Mouse (Mus musculus) heart, postnatal 36 days (tissue): ENCODE data around the gene B4galnt3. TPM values are rescaled to one million over a fixed set of nuclear protein-coding genes. Genes with fewer than 3 reads are reported as not detected.

Source experiments
- DNase-seq, 2 experiments: peaks; one replicate each; pipeline ENCODE4 v3.0.0; 2021 to 2022
- intact Hi-C: fragments of 180-260 bp; cut with DNase I; formaldehyde crosslinking; loops from one replicate; pipeline ENCODE4 v1.15.1; 2025
- total RNA-seq, 2 experiments: library from RNA; stranded (reverse); gene quantifications; 2 replicates each; pipeline ENCODE4 v1.2.3; 2021

Gene B4galnt3
- total RNA-seq, 2 experiments from 2014 or later = 0.27 to 0.39 TPM

DNA sequence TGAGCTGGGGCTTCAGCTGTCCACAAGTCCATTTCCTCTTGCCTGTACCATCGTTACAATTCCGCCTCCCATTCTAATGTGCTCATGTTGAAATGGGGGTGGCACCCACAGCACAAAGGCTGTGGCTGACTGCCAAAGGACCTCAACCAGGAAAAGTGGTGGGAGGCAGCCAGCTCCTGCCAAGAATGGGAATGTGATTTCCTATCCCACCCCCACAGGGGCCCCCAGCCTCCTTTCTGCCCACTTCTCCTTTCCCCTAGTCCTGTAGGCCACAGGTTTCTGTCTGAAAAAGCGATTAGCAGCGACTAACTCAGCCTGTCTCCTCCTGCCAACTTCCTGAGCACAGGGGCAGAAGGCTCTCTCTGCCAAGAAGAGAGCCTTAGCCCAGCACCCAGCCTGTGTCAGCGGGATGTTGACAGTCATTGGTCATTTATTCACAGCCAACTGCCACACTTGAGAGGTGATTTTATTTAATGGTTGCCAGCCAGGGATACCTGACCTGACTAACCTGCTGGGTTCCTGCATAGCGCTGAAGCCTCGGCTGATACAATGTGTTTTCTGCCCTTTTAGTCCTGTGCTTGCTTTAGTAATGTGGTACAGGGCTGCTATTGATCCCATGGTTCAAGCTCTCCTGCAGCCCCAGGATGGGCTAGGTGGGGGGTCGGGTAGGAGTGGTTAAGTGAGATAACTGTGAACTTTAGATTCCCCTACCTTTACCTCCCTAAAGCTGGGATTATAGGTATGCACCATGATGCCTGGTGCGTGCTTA lies 135.0 kb downstream of the B4galnt3 start:
- intact Hi-C loops = loop anchor here (2.0 kb wide), 1 partner anchor 29 kb away; no protein-coding TSS in a partner anchor
- DNase-seq = peak; percentile 57 to 70

DNA sequence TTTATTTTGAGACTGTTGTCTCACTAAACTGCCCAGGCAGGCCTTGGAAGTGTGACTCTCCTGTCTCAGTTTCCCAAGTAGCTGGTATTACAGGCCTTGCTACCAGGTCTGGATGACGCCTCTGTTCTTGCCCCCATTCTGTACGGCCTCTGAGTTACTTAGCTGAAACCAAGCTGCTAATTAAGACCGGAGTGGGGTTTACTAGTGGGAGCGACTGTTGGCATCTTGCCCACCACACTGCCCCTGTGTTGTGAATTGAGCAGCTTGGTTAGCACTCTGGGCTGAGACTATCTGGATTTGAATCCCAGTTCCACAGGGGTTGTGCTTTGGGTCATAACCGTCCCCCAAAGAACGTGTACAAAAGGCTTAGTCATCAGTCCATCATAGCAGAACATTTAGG lies 136.9 kb downstream of the B4galnt3 start:
- intact Hi-C loops = no loop called here

GRCm38 (mm10) chr6:120155510-120155909 lies 138.8 kb downstream of the B4galnt3 start:
- DNase-seq = no peak
- intact Hi-C loops = no loop called here

More for the DNA sequence above, 136.9 kb downstream of the B4galnt3 start:
- DNase-seq = no peak

- intact Hi-C loops = no loop called here
- DNase-seq = no peak
Observed at GRCm38 (mm10) chr6:120154526-120155309, 139.6 kb downstream of the B4galnt3 start.

Other genes starting within 250 kb of the B4galnt3 start
- gene Ninj2, start 201.2 kb downstream of the B4galnt3 start, total RNA-seq = not detected
- gene D330020A13Rik, start 195 bp downstream of the B4galnt3 start, total RNA-seq = not detected
- 10 to 100 TPM; 31.4 to 33.9 TPM for gene Kdm5a, start 69.6 kb upstream of the B4galnt3 start, total RNA-seq
- gene Ccdc77, start 69.8 kb upstream of the B4galnt3 start, total RNA-seq = 1 to 10 TPM; 4.1 to 5.8 TPM
- gene Il17ra, start 168.7 kb upstream of the B4galnt3 start, total RNA-seq = 1 to 10 TPM; 2.9 to 3.5 TPM
- gene Tmem121b, start 199.2 kb upstream of the B4galnt3 start, total RNA-seq = not detected
- gene Hdhd5, start 236.8 kb upstream of the B4galnt3 start, total RNA-seq = 10 to 100 TPM; 17.7 to 22.2 TPM